Mouse (Mus musculus): ENCODE measurements around the gene Cald1.

Cald1 gene

GRCm38 (mm10) chr6:34671355-34671754 lies 73.1 kb downstream of the Cald1 start:
- DNase-seq: no peak

GRCm38 (mm10) chr6:34674416-34674815 lies 76.1 kb downstream of the Cald1 start:
- no peak for DNase-seq

- no peak for DNase-seq
Observed at GRCm38 (mm10) chr6:34674897-34675296, 76.6 kb downstream of the Cald1 start.

GRCm38 (mm10) chr6:34682126-34682525 lies 83.8 kb downstream of the Cald1 start:
- no peak for DNase-seq

GRCm38 (mm10) chr6:34684886-34685285 lies 86.6 kb downstream of the Cald1 start:
- DNase-seq: no peak

GRCm38 (mm10) chr6:34688971-34689370 lies 90.7 kb downstream of the Cald1 start:
- DNase-seq: no peak

GRCm38 (mm10) chr6:34691416-34691815 lies 93.1 kb downstream of the Cald1 start:
- DNase-seq: no peak

- DNase-seq: no peak
Observed at GRCm38 (mm10) chr6:34694096-34694495, 95.8 kb downstream of the Cald1 start.

GRCm38 (mm10) chr6:34703421-34704120 lies 105.3 kb downstream of the Cald1 start:
- no peak for DNase-seq

- no peak for DNase-seq
Observed at GRCm38 (mm10) chr6:34707521-34707920, 109.2 kb downstream of the Cald1 start.

- peak; percentile 71 for DNase-seq
Observed at GRCm38 (mm10) chr6:34708650-34709265, 110.5 kb downstream of the Cald1 start.

- DNase-seq: peak; percentile 74
Observed at GRCm38 (mm10) chr6:34709289-34709688, 111.0 kb downstream of the Cald1 start.

- peak; percentile 37 for DNase-seq
Observed at GRCm38 (mm10) chr6:34709946-34710682, 111.8 kb downstream of the Cald1 start.

- peak; percentile 16 for DNase-seq
Observed at GRCm38 (mm10) chr6:34710848-34711247, 112.5 kb downstream of the Cald1 start.

GRCm38 (mm10) chr6:34711620-34712019 lies 113.3 kb downstream of the Cald1 start:
- no peak for DNase-seq

GRCm38 (mm10) chr6:34713169-34713568 lies 114.9 kb downstream of the Cald1 start:
- DNase-seq: no peak

- no peak for DNase-seq
Observed at GRCm38 (mm10) chr6:34713777-34714176, 115.5 kb downstream of the Cald1 start.

- DNase-seq: no peak
Observed at GRCm38 (mm10) chr6:34714612-34715011, 116.3 kb downstream of the Cald1 start.

- DNase-seq: no peak
Observed at GRCm38 (mm10) chr6:34716206-34716887, 118.0 kb downstream of the Cald1 start.

GRCm38 (mm10) chr6:34716888-34717635 lies 118.8 kb downstream of the Cald1 start:
- no peak for DNase-seq

- DNase-seq: no peak
Observed at GRCm38 (mm10) chr6:34717651-34718050, 119.4 kb downstream of the Cald1 start.

- DNase-seq: no peak
Observed at GRCm38 (mm10) chr6:34719141-34719680, 120.9 kb downstream of the Cald1 start.
